12 mouse cellular contexts compared by ENCODE assay signal in genomic region chr2:166001362-166001761, GRCm38 (mm10). TPM values are rescaled to one million over a fixed set of nuclear protein-coding genes. Genes with fewer than 3 reads are reported as not detected.
DNase-seq lines count a peak whose midpoint lies in the region; ATAC-seq and TF ChIP-seq lines count a peak whose summit lies in the region.
"Had no signal": no experiment of that assay in that cellular context is flagged by ENCODE, and none has a peak within 500 bp of the region (broad histone marks: within the 10 kb centered on the region; RNA-seq: fewer than 3 reads in every experiment).

No protein-coding gene starts in this region.

- 0 out of 2 replicates have a peak overlapping the region, but pooled peaks have one; percentile 13 for H3K9ac ChIP-seq in hindbrain, embryonic 13.5 days
- H3K9ac ChIP-seq: liver, embryonic 14.5 days had no signal

- ATAC-seq in hindbrain, embryonic 13.5 days (ENCODE audit: low FRiP score) = no peak

- WGBS in kidney, adult 2 months = 31% methylated on average over 2 of the region's 2 CpGs
- WGBS in hindbrain, embryonic 13.5 days = 17% methylated on average over 2 of the region's 2 CpGs

- no peak for DNase-seq in kidney, adult 2 months
- no peak for DNase-seq in kidney, adult 9 months
- peak; percentile 39 for DNase-seq in CD4-positive, CD25-positive, alpha-beta regulatory T cell, adult 2 months (ENCODE audit: low read depth, low spot score)
- no peak for DNase-seq in layer of hippocampus, postnatal 14 days (ENCODE audit: low spot score in 2 of 2)
- DNase-seq in spleen, postnatal 14 days (ENCODE audit: low spot score in 2 of 2) = no peak
- DNase-seq: adrenal gland, postnatal 25 days; gastrocnemius, postnatal 10 days; kidney, postnatal 4 days had no signal

- no peaks in the 10 kb centered on the region for H3K27me3 ChIP-seq in kidney, adult 2 months (replicated peaks; ENCODE audit: control insufficient read depth, insufficient read depth, low read length)
- no peaks in the 10 kb centered on the region for H3K27me3 ChIP-seq in hindbrain, embryonic 13.5 days

- no peak for TF ChIP-seq CTCF in kidney, adult 2 months (conservative IDR thresholded peaks at IDR 0.05; ENCODE audit: insufficient read depth, insufficient read length, low read depth, low read length)

- H3K9me3 ChIP-seq in hindbrain, embryonic 13.5 days = no peaks in the 10 kb centered on the region

- peaks cover 43% of the 10 kb centered on the region for H3K4me1 ChIP-seq in kidney, adult 2 months (ENCODE audit: control insufficient read depth, insufficient read depth, low read length)
- H3K4me1 ChIP-seq in brown adipose tissue, adult 24 weeks (ENCODE audit: control insufficient read depth, insufficient read depth, insufficient read length, low read length) = peaks cover 30% of the 10 kb centered on the region
- peaks cover 36% of the 10 kb centered on the region for H3K4me1 ChIP-seq in hindbrain, embryonic 13.5 days (replicated peaks)

- no peaks in the 10 kb centered on the region for H3K36me3 ChIP-seq in kidney, adult 2 months (ENCODE audit: control insufficient read depth, insufficient read depth, low read length)
- H3K36me3 ChIP-seq in hindbrain, embryonic 13.5 days = no peaks in the 10 kb centered on the region

- no peak overlapping the region for H3K4me2 ChIP-seq in hindbrain, embryonic 13.5 days

- TF ChIP-seq POLR2A in kidney, adult 2 months (IDR thresholded peaks at IDR 0.05; ENCODE audit: low read depth, low read length) = no peak

- peak overlapping the region; percentile 66 for H3K27ac ChIP-seq in kidney, adult 2 months (ENCODE audit: insufficient read depth, low read depth, low read length)
- peak overlapping the region; percentile 54 for H3K27ac ChIP-seq in brown adipose tissue, adult 24 weeks (replicated peaks; ENCODE audit: low read depth, low read length)
- H3K27ac ChIP-seq in hindbrain, embryonic 13.5 days = peak overlapping the region; percentile 74
- H3K27ac ChIP-seq: liver, embryonic 14.5 days had no signal

- H3K4me3 ChIP-seq in kidney, adult 2 months (ENCODE audit: insufficient read depth, low read depth, low read length) = no peak overlapping the region
- no peak overlapping the region for H3K4me3 ChIP-seq in brown adipose tissue, adult 24 weeks (ENCODE audit: insufficient read depth, low read depth, low read length)
- H3K4me3 ChIP-seq in hindbrain, embryonic 13.5 days = no peak overlapping the region
- H3K4me3 ChIP-seq: myocyte had no signal

RNA-seq across cellular contexts. Expression of gene Ncoa3, which starts 8.9 kb away (rescaled TPM):
- polyA plus RNA-seq in kidney, adult 2 months (2012; rRNA removed) = 36.3 and 42.0 TPM in 2 replicates
- polyA plus RNA-seq in brown adipose tissue, adult 24 weeks (2012; ENCODE audit: insufficient read depth, insufficient read length, missing spikeins) = 7.8 and 10.1 TPM in 2 replicates
- polyA plus RNA-seq in hindbrain, embryonic 13.5 days (2015; fragmentation: Nextera tagmentation; extraction: Ambion mirVana) = 12.0 and 13.1 TPM in 2 replicates
- 10 to 100 TPM; 32.0 to 32.6 TPM for total RNA-seq in layer of hippocampus, postnatal 14 days (2021)
